Mouse (Mus musculus): ENCODE measurements at regions not wholly inside any gene's neighbourhood (a gene's known extent, or its start where the extent isn't known, plus 50 kb on each side); places are given as distances from the start of the nearest gene placed in this dataset.

- no peak for DNase-seq (ENCODE audit: low read depth, low spot score)
Measured at GRCm38 (mm10) chr8:128296728-128297380, 61.5 kb upstream of the Nrp1 start.

DNA sequence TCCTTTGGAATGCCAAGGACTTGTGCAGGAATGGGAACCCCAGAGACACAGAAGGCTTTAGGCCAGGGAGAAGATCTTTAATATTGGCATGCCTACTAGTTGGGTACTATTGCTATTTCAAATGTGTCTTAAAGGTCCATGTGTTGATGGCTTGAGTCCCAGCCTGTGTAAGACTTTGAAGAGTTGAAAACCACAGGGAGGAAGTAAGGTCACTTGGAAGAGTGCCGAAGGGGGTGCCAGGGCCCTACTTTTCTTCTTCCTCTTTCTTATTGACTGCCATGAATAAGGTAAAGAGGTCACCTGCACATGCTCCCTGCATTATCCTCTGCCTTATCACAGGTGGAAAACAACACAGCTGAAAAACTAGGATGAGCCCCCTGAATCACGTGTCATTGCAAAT lies 56.1 kb upstream of the Nrp1 start:
- DNase-seq (ENCODE audit: low read depth, low spot score): no peak
